Mouse (Mus musculus): Measurements from ENCODE around the gene Tbxa2r. TPM values are rescaled to one million over a fixed set of nuclear protein-coding genes. Genes with fewer than 3 reads are reported as not detected.
A peak's percentile ranks its signal among the peaks of the same experiment; 100 is the strongest.

Gene Tbxa2r
- total and polyA plus RNA-seq, 3 experiments, result 0.12 to 0.30 (median 0.13) TPM

DNA sequence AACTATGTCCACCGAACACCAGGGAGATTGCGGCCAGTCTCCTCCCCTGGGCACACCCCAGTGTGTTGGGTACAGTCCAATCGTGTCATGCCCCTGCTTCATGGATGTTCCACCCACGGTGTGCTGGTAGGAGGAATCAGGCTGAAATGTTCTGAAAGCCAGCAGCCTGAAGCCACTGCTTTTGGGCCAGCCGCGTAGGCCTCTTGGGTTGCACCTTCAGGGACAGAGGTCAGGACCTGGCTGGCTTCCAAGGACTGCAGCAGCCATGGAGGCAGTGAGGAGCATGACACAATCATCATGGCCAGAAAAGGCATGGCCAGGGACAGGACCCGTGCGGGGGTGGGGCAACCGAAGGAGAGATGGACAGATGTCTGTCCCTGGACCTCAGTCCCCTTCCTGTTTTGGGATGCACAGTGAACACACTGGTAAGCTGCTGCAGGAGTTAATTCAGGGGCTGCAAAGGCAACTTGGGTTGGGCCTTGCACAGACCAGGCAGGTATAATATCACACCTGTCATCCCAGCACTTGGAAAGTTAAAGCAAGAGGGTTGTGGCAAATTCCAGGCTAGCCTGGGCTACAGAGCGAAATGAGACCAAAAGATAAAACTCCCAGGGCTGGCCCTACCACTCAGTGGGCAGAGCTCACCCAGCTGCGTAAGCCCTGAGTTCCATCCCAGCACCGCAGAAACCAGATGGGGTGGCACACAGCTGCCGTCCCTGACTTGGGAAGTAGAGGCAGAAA lies 9.8 kb upstream of the Tbxa2r start:
- Histone ChIP-seq H3K4me2 (ENCODE audit: insufficient read depth, low read depth, poor library complexity, severe bottlenecking) (no peak overlapping the region), H3K9ac (ENCODE audit: insufficient read depth, low read depth) (no peak overlapping the region), H3K79me2 (replicated peaks; ENCODE audit: control insufficient read depth, extremely low read depth, insufficient read depth, poor library complexity, severe bottlenecking) (peaks cover 15% of the 10 kb centered on the region), H3K4me1 (ENCODE audit: control insufficient read depth in 1 of 2, insufficient read depth in 2 of 2) (peaks cover 12 to 37% of the 10 kb centered on the region in 2 experiments; a peak in 3 of 4 replicates), H3K4me3 (replicated peaks in 1 of 3; ENCODE audit: low read depth in 2 of 3, low read length in 2 of 3, poor library complexity in 1 of 3) (no peak overlapping the region), H3K27me3 (replicated peaks) (no peaks in the 10 kb centered on the region), H3K36me3 (replicated peaks in 1 of 2; ENCODE audit: control insufficient read depth in 1 of 2, insufficient read depth in 1 of 2, low read length in 1 of 2) (peaks cover 60 to 74% of the 10 kb centered on the region in 2 experiments), H3K9me3 (replicated peaks; ENCODE audit: low read length) (no peaks in the 10 kb centered on the region), H3K27ac (ENCODE audit: insufficient read depth, low read depth) (no peak overlapping the region)
- in situ Hi-C loops (cut with MboI; ENCODE audit: low pct_ligation_motif_present, low pct_unique_long_range_greater_than_20kb, low sequenced_read_pairs), result no loop called here
- dilution Hi-C loops (cut with MboI; ENCODE audit: extremely low pct_ligation_motif_present, extremely low pct_unique_long_range_greater_than_20kb, low sequenced_read_pairs), result no loop called here
- TF ChIP-seq USF2 (conservative IDR thresholded peaks at IDR 0.05; ENCODE audit: low read depth, low read length) (no peak), BHLHE40 (IDR thresholded peaks at IDR 0.05; ENCODE audit: low read depth, low read length) (no peak), CHD2 (IDR thresholded peaks at IDR 0.05; ENCODE audit: low read length) (no peak), CTCF (conservative IDR thresholded peaks at IDR 0.05 in 1 of 2, IDR thresholded peaks at IDR 0.05 in 1 of 2; ENCODE audit: low read depth in 2 of 2, low read length in 2 of 2) (no peak), MAX (IDR thresholded peaks at IDR 0.05; ENCODE audit: low read length) (no peak), NELFE (IDR thresholded peaks at IDR 0.05; ENCODE audit: low read depth, low read length) (no peak), CHD1 (IDR thresholded peaks at IDR 0.05; ENCODE audit: low read depth, low read length) (no peak), ZKSCAN1 (IDR thresholded peaks at IDR 0.05; ENCODE audit: borderline replicate concordance, low read depth, low read length) (no peak), SMC3 (IDR thresholded peaks at IDR 0.05; ENCODE audit: low read depth, low read length) (no peak), MAZ (IDR thresholded peaks at IDR 0.05; ENCODE audit: low read depth, low read length) (no peak), RCOR1 (conservative IDR thresholded peaks at IDR 0.05; ENCODE audit: low read depth, low read length) (no peak), ZC3H11A (IDR thresholded peaks at IDR 0.05; ENCODE audit: low read depth, low read length) (no peak), PAX5 (IDR thresholded peaks at IDR 0.05; ENCODE audit: low read length) (no peak), UBTF (IDR thresholded peaks at IDR 0.05; ENCODE audit: low read depth, low read length) (no peak), MYC (IDR thresholded peaks at IDR 0.05; ENCODE audit: low read depth, low read length) (no peak), MEF2A (IDR thresholded peaks at IDR 0.05; ENCODE audit: borderline replicate concordance, low read depth, low read length) (no peak), ZMIZ1 (IDR thresholded peaks at IDR 0.05; ENCODE audit: low read depth, low read length) (no peak)
- no peak for DNase-seq (ENCODE audit: extremely low read depth)

DNA sequence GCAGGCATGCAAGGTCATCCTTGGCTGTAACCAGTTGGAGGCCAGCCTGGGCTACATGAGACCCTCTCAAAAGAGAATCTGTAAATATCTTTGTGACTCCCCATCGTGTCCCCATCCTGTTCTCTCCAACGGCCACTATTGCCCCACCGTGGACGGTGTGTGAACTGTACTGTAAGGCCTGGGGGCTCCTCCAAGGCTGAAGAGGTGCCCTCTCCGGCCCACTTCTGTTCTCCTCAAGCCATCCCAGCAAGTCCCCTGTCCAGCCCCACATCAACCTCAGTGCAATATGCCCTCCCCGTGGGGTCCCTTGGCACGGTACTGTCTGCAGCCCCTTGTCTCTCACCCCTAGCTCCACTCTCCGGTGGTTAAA lies 9.2 kb upstream of the Tbxa2r start:
- dilution Hi-C loops (cut with MboI; ENCODE audit: extremely low pct_ligation_motif_present, extremely low pct_unique_long_range_greater_than_20kb, low sequenced_read_pairs) (no loop called here), in situ Hi-C loops (cut with MboI; ENCODE audit: low pct_ligation_motif_present, low pct_unique_long_range_greater_than_20kb, low sequenced_read_pairs) (no loop called here)
- Histone ChIP-seq H3K4me1 (ENCODE audit: control insufficient read depth in 1 of 2, insufficient read depth in 2 of 2) (peaks cover 12 to 37% of the 10 kb centered on the region in 2 experiments; a peak in 3 of 4 replicates), H3K9ac (ENCODE audit: insufficient read depth, low read depth) (peak overlapping the region; percentile 80), H3K4me3 (replicated peaks in 1 of 3; ENCODE audit: low read depth in 2 of 3, low read length in 2 of 3, poor library complexity in 1 of 3) (peak overlapping the region in 2 of 3 experiments; percentile 49 to 65), H3K27me3 (replicated peaks) (no peaks in the 10 kb centered on the region), H3K36me3 (replicated peaks in 1 of 2; ENCODE audit: control insufficient read depth in 1 of 2, insufficient read depth in 1 of 2, low read length in 1 of 2) (peaks cover 60 to 74% of the 10 kb centered on the region in 2 experiments), H3K79me2 (replicated peaks; ENCODE audit: control insufficient read depth, extremely low read depth, insufficient read depth, poor library complexity, severe bottlenecking) (peaks cover 15% of the 10 kb centered on the region), H3K4me2 (ENCODE audit: insufficient read depth, low read depth, poor library complexity, severe bottlenecking) (peak overlapping the region; percentile 70), H3K27ac (ENCODE audit: insufficient read depth, low read depth) (no peak overlapping the region), H3K9me3 (replicated peaks; ENCODE audit: low read length) (no peaks in the 10 kb centered on the region)
- peak; percentile 22 for TF ChIP-seq RAD21 (IDR thresholded peaks at IDR 0.05; ENCODE audit: low read depth, low read length)
- TF ChIP-seq SMC3 (IDR thresholded peaks at IDR 0.05; ENCODE audit: low read depth, low read length), result peak; percentile 30
- TF ChIP-seq E2F4 (IDR thresholded peaks at IDR 0.05; ENCODE audit: insufficient replicate concordance, low read depth, low read length), result no peak
- peak in 1 of 2 experiments; percentile 46; a peak in 2 of 4 replicates for TF ChIP-seq CTCF (conservative IDR thresholded peaks at IDR 0.05 in 1 of 2, IDR thresholded peaks at IDR 0.05 in 1 of 2; ENCODE audit: low read depth in 2 of 2, low read length in 2 of 2)
- no peak for DNase-seq (ENCODE audit: extremely low read depth)
